Mouse (Mus musculus) spleen, embryonic (tissue): ENCODE data around the gene Thra.

Experiments used
- CTCF ChIA-PET: fragments of 350-600 bp; sonication (Branson Sonifier 250); formaldehyde crosslinking; loops from one replicate; lab custom pipeline; 2022; lab: Charles Lee

The Thra gene

DNA sequence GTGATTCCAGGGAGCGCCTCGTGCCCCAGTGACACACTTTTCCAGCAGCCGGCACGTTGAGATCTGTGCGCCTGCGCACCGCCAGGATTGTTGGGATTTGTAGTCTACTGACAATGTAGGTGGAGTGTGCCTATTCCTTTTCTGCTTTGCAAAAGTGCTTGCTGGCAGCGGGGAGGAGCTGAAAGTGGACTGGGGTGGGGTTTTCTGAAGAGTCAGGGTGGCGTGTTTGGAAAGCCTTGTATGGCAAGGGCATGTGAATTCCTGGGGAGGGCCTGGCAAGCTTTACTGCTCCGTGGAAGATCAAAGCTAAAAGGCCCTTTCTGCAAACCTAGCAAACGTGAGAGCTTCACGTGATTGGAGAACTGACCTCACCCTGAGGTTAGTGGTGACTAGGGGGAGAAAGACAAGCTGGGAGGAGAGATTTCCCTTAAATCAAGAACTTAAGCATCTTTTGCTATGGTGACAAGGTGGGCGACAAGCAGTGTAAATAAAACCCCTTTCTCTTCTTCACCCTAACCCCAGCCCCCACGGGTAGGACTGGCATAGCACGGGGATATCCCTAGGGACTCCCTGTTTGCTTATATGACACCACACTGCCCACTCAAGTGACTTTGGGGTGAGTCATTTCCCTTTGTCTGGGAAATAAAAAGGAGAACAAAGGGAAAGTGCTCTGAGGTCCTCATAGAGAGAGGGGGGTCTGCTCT, 35.1 kb downstream of the Thra start:
- CTCF ChIA-PET: interaction anchor here (0.6 to 2.0 kb wide), 3 partner anchors 11 to 252 kb away, joined by 3 to 18 read pairs (median 6); no protein-coding TSS in a partner anchor

DNA sequence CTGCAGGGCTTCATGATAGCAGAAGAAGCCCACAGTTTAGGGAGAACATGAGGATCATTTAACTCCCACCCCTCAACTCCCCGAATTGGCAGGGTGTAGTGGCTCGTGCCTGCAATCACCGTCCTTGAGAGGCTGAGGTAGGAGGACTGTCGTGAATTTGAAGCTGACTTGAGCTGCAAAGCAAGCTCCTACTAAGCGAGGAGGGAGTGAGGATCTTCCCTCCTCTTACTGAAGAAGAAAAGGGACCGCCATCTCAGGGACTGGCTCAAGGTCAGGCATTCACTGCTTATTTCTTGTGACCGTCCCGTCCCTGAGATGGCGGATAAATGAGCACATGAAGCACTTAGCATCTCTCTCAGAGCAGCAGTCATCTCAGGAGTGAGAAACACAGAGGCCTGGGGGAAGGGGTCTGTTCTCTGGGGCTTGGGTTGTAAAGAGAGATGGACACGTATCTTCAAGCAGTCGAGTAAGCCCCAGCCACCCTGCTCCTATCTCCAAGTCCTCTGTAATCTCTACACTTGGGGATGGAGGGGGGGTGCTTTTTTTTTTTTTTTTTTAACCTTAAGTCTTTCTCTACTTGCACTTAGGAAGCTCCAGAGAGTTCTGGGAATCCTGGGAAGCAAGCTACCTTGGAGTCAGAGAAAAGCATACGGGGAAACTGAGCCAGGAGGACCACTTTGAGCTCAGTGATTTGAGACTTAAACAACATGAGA, 35.8 kb downstream of the Thra start:
- CTCF ChIA-PET: interaction anchor here (0.6 to 2.0 kb wide), 8 partner anchors 10 to 500 kb away, joined by 3 to 19 read pairs (median 8); no protein-coding TSS in a partner anchor

DNA sequence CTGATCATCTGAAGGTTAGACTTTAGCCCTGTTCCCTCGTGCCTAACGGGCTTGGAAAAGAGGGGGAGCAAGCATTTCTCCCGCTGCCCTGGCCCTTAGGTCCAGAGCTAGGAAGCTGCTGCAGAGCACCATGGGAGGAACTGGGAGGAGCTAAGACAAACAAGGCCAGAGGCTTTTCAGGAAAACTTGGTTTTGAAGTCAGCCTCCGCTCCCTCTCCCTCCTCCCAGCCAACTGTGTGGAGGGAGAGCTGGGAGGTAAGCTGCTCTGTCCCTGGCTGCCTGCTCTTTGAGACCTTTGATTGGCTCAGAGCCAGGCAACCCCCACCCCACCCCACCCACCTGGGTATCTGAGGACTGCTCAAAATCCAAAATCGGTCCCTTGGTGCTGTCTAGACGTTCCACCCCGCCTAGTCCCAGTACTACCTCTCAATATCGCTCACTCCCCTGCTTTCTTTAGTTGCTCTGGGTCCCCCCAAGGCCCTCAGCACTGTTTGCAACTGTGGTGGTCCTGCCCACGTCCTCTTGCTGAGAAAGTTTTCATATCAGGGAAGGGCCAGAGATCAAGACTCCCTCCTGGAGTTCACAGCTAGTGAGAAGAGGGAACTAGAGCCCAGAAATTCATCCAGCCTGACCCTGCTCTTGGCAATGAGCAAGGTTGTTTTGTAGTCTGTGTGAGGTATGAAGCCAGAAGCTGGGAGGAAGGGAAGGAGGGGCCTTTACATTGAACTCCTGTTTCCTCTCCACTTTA, 36.6 kb downstream of the Thra start:
- CTCF ChIA-PET: interaction anchor here (0.5 to 2.0 kb wide), 9 partner anchors 9 to 499 kb away, joined by 3 to 19 read pairs (median 6); no protein-coding TSS in a partner anchor

DNA sequence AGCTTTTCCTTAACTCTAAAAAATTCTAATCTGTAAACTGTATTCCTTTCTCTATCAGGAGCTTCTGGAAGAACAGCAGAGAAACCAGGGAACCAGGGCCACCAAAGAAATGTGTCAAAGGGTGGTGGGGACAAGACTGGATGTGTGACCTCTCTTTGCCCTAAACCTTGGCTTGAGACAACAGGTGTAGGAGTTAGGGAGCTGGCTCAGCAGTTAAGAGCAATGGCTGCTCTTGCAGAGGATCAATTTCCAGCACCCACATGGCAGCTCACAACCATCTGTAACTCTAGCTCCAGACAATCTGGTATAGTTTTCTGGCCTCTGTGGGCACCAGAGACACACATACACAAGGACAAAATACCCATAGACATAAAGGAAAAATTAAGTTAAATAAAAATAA, 37.5 kb downstream of the Thra start:
- CTCF ChIA-PET: interaction anchor here (0.6 kb wide), 1 partner anchor 11 kb away, joined by 14 read pairs; no protein-coding TSS in a partner anchor

DNA sequence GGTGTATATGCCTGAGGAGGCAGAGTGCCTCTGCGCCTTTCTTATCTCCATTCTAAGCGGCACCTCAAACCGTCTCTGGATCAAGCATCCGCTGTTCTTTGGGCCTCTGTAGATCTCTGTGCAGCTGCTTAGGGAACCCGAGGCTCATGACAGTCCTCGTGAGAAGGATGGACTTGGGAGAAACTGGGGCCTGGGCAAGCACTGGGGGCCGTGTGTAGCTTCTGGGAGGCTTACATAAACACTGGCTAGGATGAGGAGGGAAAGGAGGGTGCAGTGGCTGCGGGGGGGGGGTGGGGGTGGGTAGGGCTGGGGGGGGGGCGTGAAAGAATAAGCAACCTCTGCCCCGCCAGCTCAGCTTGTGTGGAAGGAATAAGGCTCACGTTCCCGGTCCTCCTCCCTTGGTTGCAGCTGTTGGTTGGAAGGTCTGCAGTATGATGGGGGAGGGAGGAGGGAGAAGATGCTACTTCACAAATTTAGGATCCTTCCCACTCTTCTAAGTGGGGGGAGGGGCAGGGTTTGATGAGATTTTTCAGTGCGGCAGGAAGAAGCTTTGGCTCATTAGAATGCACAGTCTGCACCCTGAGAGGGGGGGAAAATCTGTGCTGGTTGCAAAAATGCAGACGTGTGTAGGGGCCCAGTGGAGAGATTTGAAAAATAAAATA, 41.5 kb downstream of the Thra start:
- CTCF ChIA-PET: interaction anchor here (0.6 to 1.0 kb wide), 6 partner anchors 8 to 109 kb away, joined by 3 to 6 read pairs (median 4); no protein-coding TSS in a partner anchor

DNA sequence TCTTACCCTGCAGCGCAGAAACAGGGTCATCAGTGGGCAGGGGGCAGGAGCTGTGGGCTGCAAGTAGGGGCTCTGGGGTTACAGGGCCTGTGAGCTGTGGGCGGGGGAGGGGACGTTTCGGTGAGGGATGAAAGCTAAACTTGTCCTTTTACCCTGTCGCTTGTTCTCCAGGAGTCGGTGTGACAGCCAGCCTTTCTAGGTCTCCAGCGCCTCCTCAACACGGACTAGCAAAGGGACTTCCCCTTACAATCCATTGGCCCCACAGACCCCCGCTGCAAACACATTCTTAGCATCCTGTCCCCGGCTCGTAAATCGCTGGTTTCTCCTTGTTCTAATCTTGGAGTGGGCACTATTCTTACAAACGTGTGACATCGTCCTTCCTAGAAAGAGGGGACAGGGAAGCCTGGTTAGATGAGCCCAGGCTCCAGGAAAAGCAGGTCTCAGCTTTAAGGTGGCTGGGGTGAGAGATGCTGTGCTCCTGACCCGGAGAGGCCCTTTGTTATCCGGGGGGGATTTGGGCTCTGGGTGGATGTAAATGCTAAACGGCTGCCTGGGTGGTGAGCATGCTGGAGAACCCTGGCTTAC, 42.3 kb downstream of the Thra start:
- CTCF ChIA-PET: interaction anchor here (0.6 to 1.0 kb wide), 2 partner anchors 9 to 41 kb away, joined by 3 to 4 read pairs; no protein-coding TSS in a partner anchor

DNA sequence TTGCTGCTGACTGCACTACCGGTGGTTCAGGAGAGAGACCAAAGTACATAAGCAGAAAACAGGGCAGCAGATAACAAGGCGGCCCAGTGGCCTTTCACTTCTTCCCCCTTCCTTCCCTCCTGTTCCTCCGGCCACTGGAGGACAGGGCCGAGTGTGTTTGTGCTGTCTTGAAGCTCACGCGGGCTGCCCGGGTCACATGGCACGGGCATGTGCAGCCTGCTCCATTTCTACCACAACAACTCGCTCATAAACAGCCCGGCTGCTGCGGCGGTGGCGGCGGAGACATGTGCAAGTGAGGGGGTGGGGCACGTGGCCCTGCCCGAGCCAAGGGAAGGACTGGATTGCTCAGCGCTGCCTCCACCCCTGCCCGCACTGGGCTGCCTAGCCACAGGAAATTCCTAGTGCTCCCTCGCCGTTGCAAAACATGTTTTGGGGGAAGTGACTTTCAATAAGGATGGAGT, 42.8 kb downstream of the Thra start:
- CTCF ChIA-PET: no interaction called here

DNA sequence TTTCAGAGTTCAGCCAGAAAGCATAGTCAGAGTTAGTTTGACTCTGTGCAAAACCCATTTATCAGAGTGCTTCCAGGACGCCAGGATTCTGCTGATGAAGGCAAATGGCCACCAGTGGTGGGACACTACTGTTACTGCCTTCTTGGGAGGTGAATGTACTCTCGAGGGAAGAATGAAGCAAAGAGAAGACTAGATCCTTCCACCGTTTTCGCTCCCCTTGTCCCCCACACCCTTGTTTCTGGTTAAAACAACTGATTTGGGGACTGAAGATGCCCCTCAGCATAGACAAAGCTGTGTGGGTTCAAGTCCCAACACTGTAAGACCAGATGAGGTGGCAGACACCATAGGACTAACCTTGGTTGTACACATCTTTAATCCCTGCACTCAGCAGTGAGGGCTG, 43.7 kb downstream of the Thra start:
- CTCF ChIA-PET: no interaction called here

DNA sequence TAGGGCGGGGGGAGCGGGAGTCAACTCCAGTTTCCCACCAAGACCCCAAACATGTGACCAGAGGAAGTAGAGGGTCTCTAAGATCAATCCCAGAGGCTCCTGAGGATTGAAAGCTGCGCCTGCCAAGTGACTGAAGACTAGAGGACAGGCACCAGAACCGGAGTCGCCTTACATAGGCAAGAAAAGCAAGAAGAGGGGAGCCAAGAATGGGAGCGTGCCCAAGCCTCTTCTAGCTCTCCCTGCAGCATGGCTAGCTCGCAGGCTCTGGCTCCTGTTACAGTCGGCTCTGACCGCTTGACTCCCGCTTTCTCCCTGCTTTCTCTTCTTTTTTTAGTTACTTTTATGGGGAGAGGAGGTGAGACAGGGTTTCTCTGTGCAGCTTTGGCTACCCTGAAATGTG, 44.8 kb downstream of the Thra start:
- CTCF ChIA-PET: interaction anchor here (0.6 to 2.5 kb wide), 2 partner anchors 9 to 44 kb away, joined by 6 to 18 read pairs; partner anchors contain the start of gene Nr1d1

DNA sequence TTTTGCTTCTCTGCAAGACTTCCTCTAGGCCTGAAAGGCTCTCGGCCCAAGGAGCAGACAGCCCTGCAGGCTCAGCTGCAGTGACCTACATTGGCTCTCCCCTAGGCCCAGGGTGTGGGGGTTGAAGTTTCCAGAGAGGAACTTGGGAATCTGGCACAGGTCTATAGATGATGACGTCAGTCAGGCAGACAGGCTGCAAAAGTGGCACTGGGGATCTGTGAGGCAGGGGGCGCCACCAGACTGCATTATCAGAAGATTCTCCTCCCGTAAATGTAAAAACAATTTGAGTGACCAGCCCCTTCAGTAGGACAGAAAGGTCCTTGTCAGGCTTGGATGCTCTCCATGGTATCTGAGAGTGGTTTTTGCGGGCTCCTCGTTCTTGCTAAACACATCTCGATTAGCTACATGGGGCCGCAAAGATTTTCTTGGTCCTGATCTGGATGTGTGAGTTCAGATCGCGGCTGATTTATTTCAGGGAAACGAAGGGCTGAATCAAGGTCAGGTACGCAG, 45.4 kb downstream of the Thra start:
- CTCF ChIA-PET: interaction anchor here (2.5 kb wide), 1 partner anchor 10 kb away, joined by 18 read pairs; the partner anchor contains the start of gene Nr1d1

DNA sequence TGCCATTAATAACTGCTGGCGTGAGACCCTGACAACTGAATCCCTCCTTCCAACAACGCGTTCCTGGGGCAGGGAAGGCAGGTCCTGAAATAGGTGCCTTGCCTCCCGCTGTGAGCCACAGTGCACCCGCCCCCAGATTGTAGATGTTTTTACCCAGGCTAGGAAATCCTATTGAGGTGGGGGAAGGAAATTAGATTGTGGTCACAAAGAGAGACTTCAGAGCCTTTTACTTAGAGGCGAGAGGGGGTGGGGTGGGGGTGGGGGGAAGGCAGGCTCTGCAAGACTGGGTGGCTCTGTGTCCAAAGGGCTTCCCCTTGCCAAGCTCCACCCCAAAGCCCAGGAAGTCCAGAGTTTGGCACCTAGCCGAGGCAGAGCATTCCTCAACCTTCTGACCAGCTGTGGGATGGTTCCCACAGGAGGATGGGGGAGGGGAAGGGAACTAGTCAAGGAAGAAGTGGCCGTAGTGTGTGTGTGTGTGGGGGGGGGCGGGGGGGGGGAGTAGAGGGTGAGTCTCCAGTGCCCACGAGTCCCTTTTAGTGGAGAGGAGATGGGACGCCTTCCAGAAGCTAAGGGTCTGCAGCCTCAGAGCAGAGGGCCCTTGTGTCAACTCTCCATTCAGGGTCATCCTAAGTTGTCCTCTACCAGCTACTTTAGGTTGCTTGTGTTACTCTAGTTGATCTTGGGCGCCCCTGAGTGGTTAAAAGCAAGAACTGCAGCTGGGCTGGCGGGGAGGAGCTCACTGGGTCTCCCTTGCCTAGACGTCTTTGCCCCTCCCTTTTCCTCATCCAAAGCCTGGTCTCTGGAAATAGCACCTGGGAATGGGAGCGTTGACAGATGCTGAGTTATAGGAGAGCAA, 46.1 kb downstream of the Thra start:
- CTCF ChIA-PET: interaction anchor here (0.7 to 2.5 kb wide), 9 partner anchors 9 to 89 kb away, joined by 3 to 18 read pairs (median 3); partner anchors contain the start of genes Msl1, Nr1d1 and Thra

DNA sequence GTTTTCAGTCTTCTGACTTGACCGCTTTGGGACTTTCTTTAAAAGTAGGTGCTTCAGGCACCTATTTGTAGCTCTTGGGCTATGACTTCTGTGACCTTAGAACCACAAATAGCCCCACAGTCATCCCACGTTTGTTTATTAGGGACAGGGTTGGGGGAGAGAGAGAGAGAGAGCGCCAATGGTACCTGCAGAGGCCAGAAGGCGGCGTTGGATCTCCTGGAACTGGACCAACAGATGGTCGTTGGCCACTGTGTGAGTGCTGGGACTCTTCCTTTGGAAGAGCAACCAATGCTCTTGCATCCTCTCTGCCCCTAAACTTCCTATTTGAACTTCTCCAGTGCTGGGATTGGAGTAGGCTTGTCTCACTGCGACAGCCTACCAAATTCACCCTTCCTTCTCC, 46.8 kb downstream of the Thra start:
- CTCF ChIA-PET: interaction anchor here (0.7 to 2.5 kb wide), 11 partner anchors 8 to 126 kb away, joined by 3 to 18 read pairs (median 3); partner anchors contain the start of genes Msl1, Nr1d1 and Thra

DNA sequence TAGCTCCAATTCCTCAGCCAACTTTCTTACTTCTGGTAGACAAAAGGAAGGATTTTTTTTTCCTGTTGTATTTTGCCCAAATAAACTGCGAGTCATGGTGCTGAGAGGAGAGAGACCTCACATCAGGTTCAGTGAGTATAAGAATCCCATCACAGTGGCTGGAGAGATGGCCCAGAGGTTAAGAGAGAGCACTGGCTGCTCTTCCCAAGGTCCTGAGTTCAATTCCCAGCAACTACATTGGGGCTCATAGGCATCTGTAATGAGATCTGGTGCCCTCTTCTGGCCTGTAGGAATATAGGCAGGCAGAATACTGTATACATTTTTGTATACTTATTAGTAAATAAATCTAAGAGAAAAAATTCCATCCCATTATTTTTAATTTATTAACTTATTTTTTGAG, 47.3 kb downstream of the Thra start:
- CTCF ChIA-PET: interaction anchor here (0.7 to 2.5 kb wide), 6 partner anchors 12 to 125 kb away, joined by 3 to 18 read pairs (median 4); partner anchors contain the start of genes Nr1d1 and Thra

DNA sequence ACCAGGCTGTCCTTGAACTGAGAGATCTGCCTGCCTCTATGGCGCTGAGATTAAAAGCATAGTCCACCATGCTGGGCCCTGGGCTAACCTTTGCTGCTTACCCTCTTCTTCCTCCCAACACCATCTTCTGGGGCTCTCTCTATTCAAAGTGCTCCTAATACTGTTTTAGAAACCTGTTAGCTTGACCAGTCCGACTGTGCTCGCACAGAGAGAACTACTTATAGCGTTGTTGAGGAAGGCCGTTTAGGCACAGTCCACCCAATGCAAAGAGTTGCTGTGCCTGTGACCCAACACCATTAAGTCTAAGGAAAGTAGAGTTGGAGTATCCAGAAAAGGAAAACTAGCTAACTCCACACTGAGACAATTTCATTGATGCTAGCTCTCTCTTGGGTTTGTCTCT, 47.7 kb downstream of the Thra start:
- CTCF ChIA-PET: interaction anchor here (2.4 kb wide), 1 partner anchor 46 kb away, joined by 11 read pairs; the partner anchor contains the start of gene Thra

DNA sequence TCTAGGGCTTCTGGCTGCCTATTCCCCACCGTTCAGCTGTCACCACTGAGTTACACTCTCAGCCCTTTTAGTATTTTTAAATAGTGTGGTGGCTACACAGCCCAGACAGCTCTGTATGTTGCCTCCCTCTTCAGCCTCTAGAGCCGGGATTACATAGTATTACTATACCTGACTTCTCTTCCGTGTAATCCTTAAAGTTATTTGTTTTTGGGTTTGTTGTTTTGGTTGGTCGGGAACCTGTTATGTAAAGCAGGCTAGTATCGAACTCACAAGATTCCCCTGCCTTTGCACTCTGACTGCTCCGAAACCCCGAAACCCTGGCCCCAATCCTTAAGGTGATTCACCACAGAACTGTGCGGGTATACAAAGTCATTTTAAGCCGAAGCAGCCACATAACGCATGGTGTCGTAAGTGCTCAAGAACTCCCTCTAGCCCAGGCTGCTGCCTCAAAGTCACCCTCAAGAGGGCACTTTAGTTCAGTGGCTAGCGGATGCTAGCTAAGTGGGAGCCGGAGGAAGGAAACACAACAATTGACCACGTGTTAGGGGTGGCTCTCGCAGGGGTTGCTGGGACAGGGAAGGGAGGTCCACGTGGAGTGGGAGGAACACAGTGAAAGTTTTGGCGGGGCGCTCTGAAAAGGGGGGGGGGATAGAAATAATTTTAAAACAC, 48.2 kb downstream of the Thra start:
- CTCF ChIA-PET: interaction anchor here (0.6 to 2.4 kb wide), 5 partner anchors 10 to 47 kb away, joined by 4 to 14 read pairs (median 10); partner anchors contain the start of gene Thra

DNA sequence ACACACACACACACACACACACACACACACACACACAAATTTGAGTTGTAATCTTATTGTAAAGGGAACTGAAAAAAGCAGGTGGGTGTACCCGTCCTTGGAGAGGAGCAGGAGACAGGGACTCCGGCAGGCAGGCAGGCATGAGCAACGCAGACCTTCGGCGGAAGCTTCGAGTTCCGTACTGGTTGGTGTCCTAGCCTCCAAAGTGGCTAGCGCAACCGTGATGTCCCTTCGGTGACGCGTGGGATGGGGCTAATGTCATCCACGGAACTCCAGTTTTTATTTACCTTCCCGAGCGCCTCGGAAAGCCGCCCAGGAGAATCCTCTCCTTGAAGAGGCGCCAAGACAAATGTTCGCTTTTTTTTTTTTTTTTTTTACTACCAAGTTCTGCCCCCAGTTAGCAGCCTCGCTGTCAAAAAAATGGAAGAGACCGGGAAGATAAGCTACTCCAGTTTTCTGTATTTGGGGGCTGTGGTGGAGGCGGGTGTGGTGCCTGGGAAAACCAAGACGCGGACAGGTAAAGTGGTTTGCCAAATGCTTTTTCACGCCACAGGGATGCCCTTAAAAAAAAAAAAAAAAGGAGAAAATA, 48.9 kb downstream of the Thra start:
- CTCF ChIA-PET: interaction anchor here (0.6 to 1.4 kb wide), 7 partner anchors 15 to 179 kb away, joined by 3 to 10 read pairs (median 7); no protein-coding TSS in a partner anchor

DNA sequence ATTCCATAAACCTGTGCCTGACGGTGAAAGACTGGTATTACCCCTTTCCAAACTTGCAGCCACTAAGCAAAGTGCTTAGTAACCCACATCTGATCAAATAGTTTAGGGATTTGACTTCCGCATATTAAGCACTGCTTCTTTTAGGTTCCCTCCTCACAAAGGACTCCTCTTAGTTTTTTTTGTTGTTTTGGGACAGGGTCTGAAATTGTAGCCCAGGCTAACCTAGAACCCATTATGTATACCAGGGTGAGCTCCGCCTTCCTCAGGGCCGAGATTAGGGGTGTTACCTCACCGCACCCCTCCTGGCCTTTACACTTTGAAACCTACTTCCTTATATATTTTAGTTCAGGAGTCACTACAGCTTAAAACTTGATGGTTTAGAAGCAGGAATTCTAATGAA, 49.4 kb downstream of the Thra start:
- CTCF ChIA-PET: interaction anchor here (0.6 to 1.4 kb wide), 6 partner anchors 15 to 179 kb away, joined by 3 to 10 read pairs (median 6); no protein-coding TSS in a partner anchor
